Mouse (Mus musculus) heart, postnatal 14 days (tissue): ENCODE results near the gene Uroc1. TPM values are rescaled to one million over a fixed set of nuclear protein-coding genes. Genes with fewer than 3 reads are reported as not detected.

Experiments used
- DNase-seq, 2 experiments: peaks; one replicate each; pipeline ENCODE4 v3.0.0; 2021 to 2022
- intact Hi-C: fragments of 180-260 bp; cut with DNase I; formaldehyde crosslinking; loops from one replicate; pipeline ENCODE4 v1.15.1; 2025
- long read RNA-seq, 2 experiments: library from polyadenylated mRNA; stranded (forward); transcript quantifications; one replicate each; pipeline ENCODE4 v2.0.0; 2021
- total RNA-seq, 2 experiments: library from RNA; stranded (reverse); gene quantifications; 2 replicates each; pipeline ENCODE4 v1.2.3; 2021

Uroc1 gene
- total RNA-seq: not detected
- long read RNA-seq, experiment 1: 0 reads
- long read RNA-seq, experiment 2: 0 reads

GRCm38 (mm10) chr6:90332561-90333425 lies at the start of gene Uroc1:
Gene Uroc1, plus strand, starts transcription at chr6:90333284.
- intact Hi-C loops: no loop called here
- DNase-seq: no peak

GRCm38 (mm10) chr6:90288265-90288664 lies 44.8 kb upstream of the Uroc1 start:
- intact Hi-C loops: no loop called here
- DNase-seq: peak in 1 of 2 experiments; percentile 18

- intact Hi-C loops: no loop called here
- DNase-seq: no peak
These were observed 32.2 kb upstream of the Uroc1 start, which contains the start of gene BC048671 for GRCm38 (mm10) chr6:90300919-90301318. Gene BC048671, plus strand, starts transcription at chr6:90301219.

GRCm38 (mm10) chr6:90306315-90306975 lies 26.6 kb upstream of the Uroc1 start:
- intact Hi-C loops: no loop called here
- no peak for DNase-seq

GRCm38 (mm10) chr6:90308839-90309778 lies 24.0 kb upstream of the Uroc1 start:
- no peak for DNase-seq
- intact Hi-C loops: no loop called here

GRCm38 (mm10) chr6:90315961-90316360 lies 17.1 kb upstream of the Uroc1 start:
- intact Hi-C loops: no loop called here
- DNase-seq: no peak

GRCm38 (mm10) chr6:90317510-90318258 lies 15.4 kb upstream of the Uroc1 start:
- DNase-seq: no peak

GRCm38 (mm10) chr6:90319019-90319418 lies 14.1 kb upstream of the Uroc1 start:
- DNase-seq: no peak
- intact Hi-C loops: no loop called here

More at GRCm38 (mm10) chr6:90317510-90318258, 15.4 kb upstream of the Uroc1 start:
- intact Hi-C loops: no loop called here

- DNase-seq: peak; percentile 47 to 50
- intact Hi-C loops: loop anchor here (10.0 kb wide), 1 partner anchor 635 kb away; no protein-coding TSS in a partner anchor
These were observed 13.5 kb upstream of the Uroc1 start for GRCm38 (mm10) chr6:90319475-90320191.

- no peak for DNase-seq
- intact Hi-C loops: loop anchor here (10.0 kb wide), 1 partner anchor 636 kb away; no protein-coding TSS in a partner anchor
These were observed 12.7 kb upstream of the Uroc1 start for GRCm38 (mm10) chr6:90320429-90320828.

GRCm38 (mm10) chr6:90321811-90322210 lies 11.3 kb upstream of the Uroc1 start:
- DNase-seq: no peak
- intact Hi-C loops: loop anchor here (10.0 kb wide), 1 partner anchor 637 kb away; no protein-coding TSS in a partner anchor

- peak in 1 of 2 experiments; percentile 19 for DNase-seq
- intact Hi-C loops: loop anchor here (10.0 kb wide), 1 partner anchor 639 kb away; no protein-coding TSS in a partner anchor
These were observed 9.1 kb upstream of the Uroc1 start for GRCm38 (mm10) chr6:90324026-90324425.

- no peak for DNase-seq
- intact Hi-C loops: loop anchor here (10.0 kb wide), 1 partner anchor 640 kb away; no protein-coding TSS in a partner anchor
These were observed 8.6 kb upstream of the Uroc1 start for GRCm38 (mm10) chr6:90324463-90324862.

- intact Hi-C loops: loop anchor here (10.0 kb wide), 1 partner anchor 640 kb away; no protein-coding TSS in a partner anchor
- peak; percentile 16 to 27 for DNase-seq
These were observed 8.1 kb upstream of the Uroc1 start, which contains the start of gene Chst13 for GRCm38 (mm10) chr6:90324991-90325390. Gene Chst13, minus strand, starts transcription at chr6:90325185.

GRCm38 (mm10) chr6:90327670-90328069 lies 5.4 kb upstream of the Uroc1 start:
- DNase-seq: peak in 1 of 2 experiments; percentile 26
- intact Hi-C loops: loop anchor here (10.0 kb wide), 1 partner anchor 643 kb away; no protein-coding TSS in a partner anchor

- DNase-seq: peak; percentile 66 to 70
- intact Hi-C loops: loop anchor here (10.0 kb wide), 1 partner anchor 645 kb away; no protein-coding TSS in a partner anchor
These were observed 3.1 kb upstream of the Uroc1 start for GRCm38 (mm10) chr6:90329953-90330352.

GRCm38 (mm10) chr6:90334244-90334643 lies 1.2 kb downstream of the Uroc1 start:
- intact Hi-C loops: no loop called here

GRCm38 (mm10) chr6:90342343-90342742 lies 9.3 kb downstream of the Uroc1 start:
- intact Hi-C loops: no loop called here
- DNase-seq: no peak

More at GRCm38 (mm10) chr6:90334244-90334643, 1.2 kb downstream of the Uroc1 start:
- no peak for DNase-seq
